Mouse (Mus musculus): ENCODE measurements around the gene Gatd1. TPM values are rescaled to one million over a fixed set of nuclear protein-coding genes. Genes with fewer than 3 reads are reported as not detected.

The Gatd1 gene
- polyA plus RNA-seq, 1 experiment from 2014 or later: 57.0 TPM

DNA sequence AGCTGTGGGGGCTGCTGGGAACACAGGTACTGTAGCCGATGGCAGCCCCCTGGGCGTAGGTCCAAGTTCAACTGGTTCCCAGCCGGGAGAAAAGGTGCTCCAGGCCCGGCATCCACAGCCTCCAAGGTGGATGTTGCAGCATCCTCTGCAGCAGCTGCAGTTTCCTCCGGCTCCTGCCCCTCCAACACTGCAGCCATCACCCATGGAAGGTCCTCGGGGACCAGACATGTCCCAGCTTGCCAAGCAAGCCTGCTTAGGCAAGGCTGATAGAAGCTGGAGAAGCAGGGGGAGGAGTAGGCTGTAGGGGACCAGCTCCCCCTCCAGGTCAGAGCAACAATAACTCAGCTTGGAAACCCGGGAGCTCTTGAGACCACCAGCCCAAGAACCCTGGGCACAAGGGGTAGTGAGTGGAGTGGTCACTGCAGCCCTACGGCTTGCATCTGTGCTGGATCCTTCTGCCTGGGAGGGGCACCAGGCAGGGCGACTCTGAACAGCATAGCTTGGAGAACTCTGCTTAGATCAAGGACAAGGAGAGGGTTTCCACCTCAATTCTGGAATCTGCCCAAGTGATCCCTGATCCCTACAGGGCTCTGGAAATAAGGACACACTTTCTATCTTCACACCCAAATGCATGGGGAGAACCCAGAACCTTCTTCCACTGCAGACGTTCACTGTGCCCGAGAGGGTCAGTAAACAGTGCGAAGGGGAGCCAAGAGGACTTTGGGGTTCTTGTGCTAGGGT is 29.3 kb upstream of the Gatd1 start:
- Histone ChIP-seq H3K27me3 (ENCODE audit: control insufficient read depth, insufficient read depth, low read depth, low read length) (no peaks in the 10 kb centered on the region), H3K9me3 (ENCODE audit: control insufficient read depth, low read length) (no peaks in the 10 kb centered on the region), H3K4me2 (ENCODE audit: low read depth, low read length) (peak overlapping the region; percentile 89), H3K4me1 (replicated peaks; ENCODE audit: control insufficient read depth, insufficient read depth, low read length) (peaks cover 31% of the 10 kb centered on the region), H3K27ac (ENCODE audit: low read length) (peak overlapping the region; percentile 39), H3K4me3 (ENCODE audit: low read length) (peak overlapping the region; percentile 56), H3K9ac (ENCODE audit: low read length) (peak overlapping the region; percentile 71), H3K36me3 (ENCODE audit: control insufficient read depth, insufficient read depth, low read length) (peaks cover 4% of the 10 kb centered on the region; the same call in 1 of the 2 replicates)
- WGBS: 10% methylated on average over 12 of the region's 12 CpGs
- ATAC-seq (ENCODE audit: low read depth): 0 out of 2 replicates have a peak, but pooled peaks have one; percentile 3

DNA sequence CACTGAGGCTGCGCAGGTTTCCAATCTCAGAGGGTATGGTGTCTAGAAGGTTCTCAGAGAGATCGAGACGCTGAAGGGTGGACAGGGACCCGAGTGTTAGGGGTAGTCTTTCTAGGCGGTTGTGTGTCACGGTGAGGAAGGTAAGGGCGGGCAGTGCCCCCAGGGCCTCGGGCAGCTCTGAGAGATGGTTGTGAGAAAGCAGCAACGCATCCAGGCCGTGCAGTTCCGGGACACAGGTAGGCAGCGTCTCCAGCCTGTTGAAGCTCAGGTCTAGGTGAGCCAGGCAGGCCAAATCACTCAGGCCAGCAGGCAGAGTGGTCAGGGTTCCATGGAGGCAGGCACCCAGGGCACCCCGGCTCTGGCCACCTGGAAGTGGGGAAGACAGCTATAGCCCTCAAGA is 28.3 kb upstream of the Gatd1 start:
- H3K4me1 ChIP-seq (replicated peaks; ENCODE audit: control insufficient read depth, insufficient read depth, low read length): peaks cover 28% of the 10 kb centered on the region
- H3K9me3 ChIP-seq (ENCODE audit: control insufficient read depth, low read length): no peaks in the 10 kb centered on the region
- H3K27me3 ChIP-seq (ENCODE audit: control insufficient read depth, insufficient read depth, low read depth, low read length): no peaks in the 10 kb centered on the region
- ATAC-seq (ENCODE audit: low read depth): no peak
- H3K4me2 ChIP-seq (ENCODE audit: low read depth, low read length): peak overlapping the region; percentile 89
- WGBS: 91% methylated on average over 13 of the region's 13 CpGs
- H3K9ac ChIP-seq (ENCODE audit: low read length): peak overlapping the region; percentile 71
- peak overlapping the region; percentile 56; the same call in 1 of the 2 replicates for H3K4me3 ChIP-seq (ENCODE audit: low read length)
- no peak overlapping the region for H3K27ac ChIP-seq (ENCODE audit: low read length)
- peaks cover 4% of the 10 kb centered on the region; the same call in 1 of the 2 replicates for H3K36me3 ChIP-seq (ENCODE audit: control insufficient read depth, insufficient read depth, low read length)

DNA sequence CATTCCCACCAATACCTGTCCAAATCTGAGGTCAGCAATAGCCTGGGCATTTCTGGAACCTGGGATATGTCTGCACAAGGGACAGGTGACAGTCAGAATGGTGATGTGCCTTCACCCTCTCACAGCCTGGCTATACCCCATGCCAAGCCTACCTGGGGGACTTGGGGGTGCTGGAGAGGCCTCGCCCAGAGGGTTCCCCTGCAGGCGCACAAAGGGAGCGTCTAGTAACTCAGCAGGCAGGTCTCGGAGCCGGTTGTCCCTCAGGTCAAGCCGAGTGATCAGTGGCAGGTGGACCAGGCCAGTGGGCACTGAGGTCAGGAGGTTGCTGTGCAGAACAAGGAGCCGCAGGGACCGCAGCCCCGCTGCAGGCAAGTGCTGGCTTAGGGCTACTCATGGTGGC is 27.5 kb upstream of the Gatd1 start:
- Histone ChIP-seq H3K9ac (ENCODE audit: low read length) (no peak overlapping the region), H3K4me2 (ENCODE audit: low read depth, low read length) (no peak overlapping the region), H3K9me3 (ENCODE audit: control insufficient read depth, low read length) (no peaks in the 10 kb centered on the region), H3K4me1 (replicated peaks; ENCODE audit: control insufficient read depth, insufficient read depth, low read length) (peaks cover 35% of the 10 kb centered on the region), H3K4me3 (ENCODE audit: low read length) (no peak overlapping the region), H3K27me3 (ENCODE audit: control insufficient read depth, insufficient read depth, low read depth, low read length) (no peaks in the 10 kb centered on the region), H3K36me3 (ENCODE audit: control insufficient read depth, insufficient read depth, low read length) (peaks cover 4% of the 10 kb centered on the region; the same call in 1 of the 2 replicates), H3K27ac (ENCODE audit: low read length) (no peak overlapping the region)
- WGBS: 88% methylated on average over 9 of the region's 9 CpGs
- no peak for ATAC-seq (ENCODE audit: low read depth)

DNA sequence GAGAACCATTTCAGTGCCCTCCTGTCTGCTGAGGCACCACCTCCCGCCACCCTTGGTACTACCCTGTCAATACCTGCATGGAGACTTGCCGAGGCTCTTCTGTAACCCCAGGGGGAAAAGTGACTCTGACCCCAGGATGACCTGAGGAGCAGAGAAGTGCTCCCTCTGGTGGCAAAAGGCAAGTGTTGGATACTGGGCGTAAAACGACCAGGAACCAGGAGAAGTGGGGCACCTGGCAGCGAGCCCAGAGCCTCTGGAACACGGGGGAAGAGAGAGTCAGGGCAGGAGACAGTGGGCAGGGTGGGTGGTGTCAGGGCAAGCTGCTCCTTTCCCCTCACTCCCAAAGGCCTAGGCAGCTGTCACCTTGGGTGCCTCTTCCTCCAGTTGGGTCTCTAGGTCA is 26.7 kb upstream of the Gatd1 start:
- peaks cover 4% of the 10 kb centered on the region; the same call in 1 of the 2 replicates for H3K36me3 ChIP-seq (ENCODE audit: control insufficient read depth, insufficient read depth, low read length)
- ATAC-seq (ENCODE audit: low read depth): no peak
- 19% methylated on average over 6 of the region's 6 CpGs for WGBS
- no peaks in the 10 kb centered on the region for H3K27me3 ChIP-seq (ENCODE audit: control insufficient read depth, insufficient read depth, low read depth, low read length)
- no peak overlapping the region for H3K27ac ChIP-seq (ENCODE audit: low read length)
- H3K4me2 ChIP-seq (ENCODE audit: low read depth, low read length): no peak overlapping the region
- H3K4me1 ChIP-seq (replicated peaks; ENCODE audit: control insufficient read depth, insufficient read depth, low read length): peaks cover 38% of the 10 kb centered on the region
- no peak overlapping the region for H3K9ac ChIP-seq (ENCODE audit: low read length)
- H3K4me3 ChIP-seq (ENCODE audit: low read length): no peak overlapping the region
- no peaks in the 10 kb centered on the region for H3K9me3 ChIP-seq (ENCODE audit: control insufficient read depth, low read length)

DNA sequence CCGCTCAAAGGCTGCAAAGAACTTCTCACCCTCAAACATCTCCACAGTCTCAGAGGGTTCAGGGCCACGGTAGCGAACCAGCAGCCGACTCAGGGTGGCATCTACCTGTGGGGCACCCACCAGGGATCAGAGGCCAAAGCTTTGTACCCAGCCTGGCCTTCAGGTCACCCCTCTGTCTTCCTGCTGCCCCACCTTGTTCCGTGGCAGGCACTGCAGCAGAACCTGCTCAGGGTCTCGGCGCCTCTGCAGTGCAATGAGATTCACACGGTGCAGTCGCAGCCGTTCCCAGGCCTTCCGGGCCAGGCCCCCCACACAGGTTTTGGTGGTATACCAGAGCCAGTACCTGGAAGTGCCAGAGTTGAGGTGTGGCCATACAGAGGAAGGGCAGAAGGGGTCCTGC is 25.9 kb upstream of the Gatd1 start:
- H3K9ac ChIP-seq (ENCODE audit: low read length): no peak overlapping the region
- no peak overlapping the region for H3K4me2 ChIP-seq (ENCODE audit: low read depth, low read length)
- WGBS: 91% methylated on average over 11 of the region's 11 CpGs
- H3K27me3 ChIP-seq (ENCODE audit: control insufficient read depth, insufficient read depth, low read depth, low read length): no peaks in the 10 kb centered on the region
- H3K36me3 ChIP-seq (ENCODE audit: control insufficient read depth, insufficient read depth, low read length): peaks cover 4% of the 10 kb centered on the region; the same call in 1 of the 2 replicates
- no peak for ATAC-seq (ENCODE audit: low read depth)
- H3K4me3 ChIP-seq (ENCODE audit: low read length): no peak overlapping the region
- H3K4me1 ChIP-seq (replicated peaks; ENCODE audit: control insufficient read depth, insufficient read depth, low read length): peaks cover 40% of the 10 kb centered on the region
- no peaks in the 10 kb centered on the region for H3K9me3 ChIP-seq (ENCODE audit: control insufficient read depth, low read length)
- no peak overlapping the region for H3K27ac ChIP-seq (ENCODE audit: low read length)

DNA sequence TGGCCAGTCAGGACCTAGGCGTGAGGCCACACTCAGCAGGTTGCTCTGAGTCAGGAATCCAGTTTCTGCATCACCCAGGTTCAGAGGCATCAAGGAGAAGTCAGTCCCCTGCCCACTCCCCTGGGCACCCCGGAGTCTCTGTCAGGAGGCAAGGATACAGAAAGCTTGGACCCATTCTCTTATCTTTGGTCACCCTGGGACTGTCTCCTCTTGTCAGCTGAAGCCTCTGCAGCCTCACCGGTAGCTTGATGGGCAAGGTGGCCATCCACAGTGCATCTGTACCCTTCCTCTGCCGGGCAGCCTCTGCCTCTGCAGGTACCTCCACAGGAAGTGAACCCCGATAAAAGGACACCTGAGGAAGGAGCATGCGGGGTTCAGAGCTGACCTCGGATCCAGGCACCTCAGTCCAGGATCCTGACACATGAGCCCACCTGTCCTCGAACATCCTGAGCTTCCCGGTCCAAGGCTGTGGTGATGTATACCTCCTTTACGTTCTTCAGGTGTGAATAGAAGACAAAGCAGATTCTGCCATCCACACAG is 25.3 kb upstream of the Gatd1 start:
- no peak overlapping the region for H3K27ac ChIP-seq (ENCODE audit: low read length)
- peaks cover 42% of the 10 kb centered on the region for H3K4me1 ChIP-seq (replicated peaks; ENCODE audit: control insufficient read depth, insufficient read depth, low read length)
- WGBS: 94% methylated on average over 10 of the region's 10 CpGs

DNA sequence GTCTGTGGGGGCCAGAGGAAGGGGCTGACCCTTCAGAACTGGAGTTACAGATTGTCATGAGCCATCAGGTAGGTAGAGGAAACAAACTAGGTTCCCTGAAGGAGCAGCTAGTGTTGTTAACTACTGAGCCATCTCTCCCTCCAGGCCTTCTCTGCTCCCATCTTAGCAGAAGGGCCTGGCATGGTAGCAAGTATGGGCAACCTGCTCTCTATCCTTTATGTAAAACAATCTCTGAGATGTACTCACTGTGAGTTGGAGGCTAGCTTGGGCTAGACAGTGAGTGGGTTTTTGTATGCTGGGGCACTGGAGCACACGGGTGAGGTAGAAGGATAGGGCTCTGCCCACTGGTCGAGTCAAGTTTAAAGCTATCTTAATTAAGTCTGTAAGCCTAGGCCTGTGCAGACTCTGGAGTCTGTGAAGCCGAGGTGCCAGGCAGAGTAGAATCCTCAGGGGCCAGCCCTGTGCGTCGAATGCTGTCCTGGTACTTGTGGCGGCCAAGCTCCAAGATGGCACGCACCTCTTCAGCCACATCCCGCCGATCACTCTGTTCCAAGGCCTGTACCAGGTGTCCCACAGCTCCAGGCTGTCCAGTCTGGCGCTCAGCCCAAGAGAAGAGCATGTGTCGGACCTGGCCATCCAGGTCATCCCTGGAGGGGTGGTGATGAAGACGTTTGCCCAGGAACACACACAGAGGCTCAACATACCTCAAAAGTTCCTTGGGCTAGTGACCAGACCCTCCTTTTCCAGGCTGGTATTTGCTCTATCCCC is 24.4 kb upstream of the Gatd1 start:
- 93% methylated on average over 12 of the region's 12 CpGs for WGBS
- Histone ChIP-seq H3K9me3 (ENCODE audit: control insufficient read depth, low read length) (no peaks in the 10 kb centered on the region), H3K9ac (ENCODE audit: low read length) (no peak overlapping the region), H3K4me3 (ENCODE audit: low read length) (no peak overlapping the region), H3K4me1 (replicated peaks; ENCODE audit: control insufficient read depth, insufficient read depth, low read length) (peaks cover 41% of the 10 kb centered on the region), H3K4me2 (ENCODE audit: low read depth, low read length) (no peak overlapping the region), H3K27me3 (ENCODE audit: control insufficient read depth, insufficient read depth, low read depth, low read length) (no peaks in the 10 kb centered on the region), H3K27ac (ENCODE audit: low read length) (no peak overlapping the region), H3K36me3 (ENCODE audit: control insufficient read depth, insufficient read depth, low read length) (peaks cover 4% of the 10 kb centered on the region; the same call in 1 of the 2 replicates)
- no peak for ATAC-seq (ENCODE audit: low read depth)

More for the DNA sequence above, 25.3 kb upstream of the Gatd1 start:
- H3K4me3 ChIP-seq (ENCODE audit: low read length): no peak overlapping the region
- no peaks in the 10 kb centered on the region for H3K9me3 ChIP-seq (ENCODE audit: control insufficient read depth, low read length)
- H3K36me3 ChIP-seq (ENCODE audit: control insufficient read depth, insufficient read depth, low read length): peaks cover 4% of the 10 kb centered on the region; the same call in 1 of the 2 replicates
- no peak overlapping the region for H3K4me2 ChIP-seq (ENCODE audit: low read depth, low read length)
- ATAC-seq (ENCODE audit: low read depth): no peak
- no peak overlapping the region for H3K9ac ChIP-seq (ENCODE audit: low read length)
- H3K27me3 ChIP-seq (ENCODE audit: control insufficient read depth, insufficient read depth, low read depth, low read length): no peaks in the 10 kb centered on the region

DNA sequence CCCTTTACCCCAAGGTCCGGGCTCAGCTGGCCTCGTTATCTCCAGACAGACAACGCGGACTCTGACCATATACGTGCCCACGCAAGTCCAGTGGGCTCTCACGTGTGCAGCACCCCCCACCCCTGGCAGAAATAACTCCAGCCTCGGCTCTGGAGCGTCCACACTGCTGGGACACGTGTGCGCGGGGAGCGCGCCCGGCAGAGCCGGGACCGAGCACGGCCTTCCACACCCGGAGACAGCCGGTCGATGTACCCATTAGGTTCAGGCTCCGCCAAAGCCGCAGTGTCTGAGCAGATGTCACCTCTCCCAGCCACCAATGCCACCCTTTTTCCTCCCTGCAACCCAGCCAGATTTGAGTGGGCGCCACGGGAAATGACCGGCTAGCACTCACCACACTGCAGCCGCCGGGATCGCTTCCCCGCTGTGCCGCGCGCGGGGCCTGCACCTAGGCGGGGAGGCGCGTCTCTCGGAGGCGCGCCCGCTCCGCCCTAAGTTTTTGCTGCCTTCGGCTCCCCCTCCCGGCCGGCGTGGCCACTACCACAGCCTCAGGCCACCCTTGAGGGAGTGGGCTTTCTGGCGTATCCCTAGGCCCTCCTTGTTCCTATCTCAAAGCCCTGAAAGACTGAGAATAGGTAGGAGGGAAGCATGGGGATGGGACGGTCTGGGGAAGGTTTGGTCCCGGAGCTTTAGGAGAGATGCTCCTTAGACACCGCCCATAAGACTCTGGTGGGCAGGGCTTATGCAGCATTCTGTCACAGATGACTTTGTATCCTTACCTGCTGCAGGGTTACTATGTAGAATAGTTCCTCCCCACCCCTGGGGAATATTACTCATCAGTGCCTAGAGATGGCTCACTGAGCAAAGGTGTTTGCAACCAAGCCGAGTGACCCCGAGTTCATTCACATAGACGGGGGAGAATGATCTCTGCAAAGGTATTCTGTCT is 23.5 kb upstream of the Gatd1 start, which contains the start of gene Slc25a22:
Slc25a22 (minus strand) TSS at position 715 of the 943 bp plus-strand sequence.
- WGBS: 6% methylated on average over 53 of the region's 53 CpGs

More for the DNA sequence above, 23.5 kb upstream of the Gatd1 start, which contains the start of gene Slc25a22:
- no peaks in the 10 kb centered on the region for H3K27me3 ChIP-seq (ENCODE audit: control insufficient read depth, insufficient read depth, low read depth, low read length)
- H3K9ac ChIP-seq (ENCODE audit: low read length): peak within 1 kb of the TSS; percentile 81
- H3K27ac ChIP-seq (ENCODE audit: low read length): peak within 1 kb of the TSS; percentile 24; the same call in 1 of the 2 replicates
- H3K4me3 ChIP-seq (ENCODE audit: low read length): peak within 1 kb of the TSS; percentile 72
- peak; percentile 80 for ATAC-seq (ENCODE audit: low read depth)
- H3K36me3 ChIP-seq (ENCODE audit: control insufficient read depth, insufficient read depth, low read length): peaks cover 7% of the 10 kb centered on the region; the same call in 1 of the 2 replicates
- H3K4me2 ChIP-seq (ENCODE audit: low read depth, low read length): peak within 1 kb of the TSS; percentile 97
- no peaks in the 10 kb centered on the region for H3K9me3 ChIP-seq (ENCODE audit: control insufficient read depth, low read length)
- H3K4me1 ChIP-seq (replicated peaks; ENCODE audit: control insufficient read depth, insufficient read depth, low read length): peaks cover 32% of the 10 kb centered on the region

All from lung, embryonic 16.5 days (tissue).